Mouse (Mus musculus) G1E (cell line): ENCODE results near the gene Gm9747.

Experiments used
- CTCF ChIP-seq: IDR thresholded peaks from 2 replicates; pipeline ENCODE4 v1.5.1; 2012; ENCODE audit warnings: low read depth, low read length, inconsistent platforms, mixed read lengths
- GATA1 ChIP-seq: IDR thresholded peaks from 2 replicates; pipeline ENCODE4 v1.6.1; 2012; ENCODE audit warnings: borderline replicate concordance, low read length, inconsistent platforms, mixed read lengths
- TAL1 ChIP-seq: conservative IDR thresholded peaks from 2 replicates; pipeline ENCODE4 v1.6.1; 2012; ENCODE audit warnings: low read depth, low read length, inconsistent platforms, mixed read lengths

DNA sequence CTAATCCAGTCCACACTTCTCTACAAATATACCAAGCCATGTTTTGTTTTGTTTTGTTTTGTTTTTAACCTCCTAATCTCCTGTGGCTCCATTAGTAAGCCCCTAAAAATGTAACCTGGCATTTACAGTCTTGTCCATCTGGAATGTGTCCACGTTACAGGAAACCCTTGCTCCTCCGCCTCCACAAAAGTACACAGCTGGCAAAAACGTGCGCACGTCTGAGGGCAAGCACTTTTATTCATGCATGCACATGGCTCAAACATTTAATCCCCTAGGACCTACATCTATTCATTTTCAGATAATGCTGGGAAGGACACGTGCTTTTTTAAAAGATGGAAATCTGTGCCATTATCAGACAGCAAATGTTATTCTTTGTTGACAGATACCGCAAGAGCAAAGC, 25.4 kb downstream of the Gm9747 start:
- no peak for TF ChIP-seq CTCF
- TF ChIP-seq TAL1 = no peak
- TF ChIP-seq GATA1 = no peak
